Comparison of ENCODE assay signal across 26 mouse cellular contexts in genomic region chr1:82491954-82492353, GRCm38 (mm10).
"Had no signal": no experiment of that assay in that cellular context is flagged by ENCODE, and none has a peak within 500 bp of the region (broad histone marks: within the 10 kb centered on the region; RNA-seq: fewer than 3 reads in every experiment).

No protein-coding gene starts in this region.

- H3K9me3 ChIP-seq: forebrain, embryonic 15.5 days; heart, embryonic 13.5 days; heart, embryonic 15.5 days; hindbrain, embryonic 12.5 days; hindbrain, embryonic 15.5 days; kidney, embryonic 15.5 days; limb, embryonic 13.5 days; limb, embryonic 15.5 days had no signal

- H3K27me3 ChIP-seq: forebrain, embryonic 15.5 days; heart, embryonic 13.5 days; heart, embryonic 15.5 days; hindbrain, embryonic 12.5 days; hindbrain, embryonic 15.5 days; kidney, embryonic 15.5 days; limb, embryonic 13.5 days; limb, embryonic 15.5 days had no signal

- H3K9ac ChIP-seq: forebrain, embryonic 15.5 days; forebrain, postnatal 0 days; heart, embryonic 13.5 days; heart, embryonic 15.5 days; hindbrain, embryonic 12.5 days; hindbrain, embryonic 15.5 days; kidney, embryonic 15.5 days; limb, embryonic 13.5 days; limb, embryonic 15.5 days had no signal

- H3K4me3 ChIP-seq: forebrain, embryonic 15.5 days; heart, adult 2 months; heart, embryonic 13.5 days; heart, embryonic 15.5 days; hindbrain, embryonic 12.5 days; hindbrain, embryonic 15.5 days; kidney, embryonic 15.5 days; layer of hippocampus, adult 2 months; left cerebral cortex, adult 2 months; limb, embryonic 13.5 days; limb, embryonic 15.5 days had no signal

- H3K27ac ChIP-seq: forebrain, embryonic 15.5 days; heart, adult 2 months; heart, embryonic 13.5 days; heart, embryonic 15.5 days; hindbrain, embryonic 12.5 days; hindbrain, embryonic 15.5 days; hindbrain, postnatal 0 days; kidney, embryonic 15.5 days; kidney, postnatal 0 days; layer of hippocampus, adult 2 months; left cerebral cortex, adult 2 months; limb, embryonic 13.5 days; limb, embryonic 15.5 days had no signal

- ATAC-seq: forebrain, embryonic 15.5 days; forebrain, postnatal 0 days; hindbrain, postnatal 0 days; intestine, embryonic 16.5 days had no signal

- DNase-seq: forebrain, postnatal 0 days; gastrocnemius, postnatal 14 days; gastrocnemius, postnatal 36 days; heart, adult 11 months; heart, adult 2 months; heart, postnatal 14 days; heart, postnatal 36 days; kidney, adult 11 months; kidney, adult 2 months; kidney, adult 9 months; kidney, postnatal 14 days; kidney, postnatal 36 days had no signal

- H3K4me2 ChIP-seq: forebrain, embryonic 15.5 days; heart, embryonic 11.5 days; heart, embryonic 13.5 days; heart, embryonic 15.5 days; hindbrain, embryonic 12.5 days; hindbrain, embryonic 15.5 days; kidney, embryonic 15.5 days; limb, embryonic 13.5 days; limb, embryonic 15.5 days had no signal

- H3K4me1 ChIP-seq: forebrain, embryonic 15.5 days; heart, embryonic 13.5 days; heart, embryonic 15.5 days; hindbrain, embryonic 12.5 days; hindbrain, embryonic 15.5 days had no signal

- H3K36me3 ChIP-seq: forebrain, embryonic 15.5 days; heart, embryonic 13.5 days; heart, embryonic 15.5 days; hindbrain, embryonic 12.5 days; hindbrain, embryonic 15.5 days; kidney, embryonic 15.5 days; limb, embryonic 13.5 days; limb, embryonic 15.5 days had no signal
